Mouse (Mus musculus): ENCODE data around the gene Stat2. TPM values are rescaled to one million over a fixed set of nuclear protein-coding genes. Genes with fewer than 3 reads are reported as not detected.
A peak's percentile ranks its signal among the peaks of the same experiment; 100 is the strongest.

Stat2 gene
- 17.5 to 30.8 TPM (median 30.3 TPM) in 3 replicates for total RNA-seq (2017)

- ATAC-seq (replicated peaks; ENCODE audit: insufficient number of reproducible peaks, low FRiP score, low TSS enrichment, poor library complexity, severe bottlenecking) = peak; percentile 99
Observed at GRCm38 (mm10) chr10:128270287-128270841, at the start of gene Stat2. Gene Stat2, plus strand, starts transcription at chr10:128270559.

DNA sequence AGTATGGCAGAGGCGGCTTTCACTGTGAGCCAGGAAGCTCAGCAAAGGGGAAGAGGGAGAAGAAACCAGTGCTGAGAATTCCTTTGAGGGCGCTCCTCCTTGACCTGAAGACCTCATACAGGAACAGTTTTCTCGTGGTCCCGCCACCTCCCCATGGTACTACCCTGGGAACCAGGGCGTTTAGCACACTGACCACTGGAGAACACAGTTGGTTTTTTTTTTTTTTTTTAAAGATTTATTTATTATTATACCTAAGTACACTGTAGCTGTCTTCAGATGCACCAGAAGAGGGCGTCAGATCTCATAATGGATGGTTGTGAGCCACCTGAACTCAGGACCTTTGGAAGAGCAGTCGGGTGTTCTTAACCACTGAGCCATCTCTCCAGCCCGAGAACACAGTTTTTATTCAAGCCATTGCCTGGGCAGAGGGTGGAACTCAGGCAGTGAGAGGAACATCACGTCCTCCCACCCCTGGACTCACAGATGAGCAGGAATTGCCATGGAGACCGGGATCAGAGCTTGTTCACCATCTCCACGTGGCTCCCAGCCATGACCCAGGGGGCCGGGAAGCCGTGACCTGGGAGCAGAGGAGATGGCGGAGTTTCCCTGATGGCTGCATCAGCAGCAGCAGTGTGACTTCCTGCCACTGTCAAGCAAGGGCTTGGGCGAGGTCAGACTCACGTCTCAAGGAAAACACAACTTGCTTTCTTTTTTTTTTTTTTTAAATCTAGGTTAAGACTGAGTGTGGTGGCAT lies 48.6 kb upstream of the Stat2 start:
- no peak for ATAC-seq (replicated peaks; ENCODE audit: insufficient number of reproducible peaks, low FRiP score, low TSS enrichment, poor library complexity, severe bottlenecking)

DNA sequence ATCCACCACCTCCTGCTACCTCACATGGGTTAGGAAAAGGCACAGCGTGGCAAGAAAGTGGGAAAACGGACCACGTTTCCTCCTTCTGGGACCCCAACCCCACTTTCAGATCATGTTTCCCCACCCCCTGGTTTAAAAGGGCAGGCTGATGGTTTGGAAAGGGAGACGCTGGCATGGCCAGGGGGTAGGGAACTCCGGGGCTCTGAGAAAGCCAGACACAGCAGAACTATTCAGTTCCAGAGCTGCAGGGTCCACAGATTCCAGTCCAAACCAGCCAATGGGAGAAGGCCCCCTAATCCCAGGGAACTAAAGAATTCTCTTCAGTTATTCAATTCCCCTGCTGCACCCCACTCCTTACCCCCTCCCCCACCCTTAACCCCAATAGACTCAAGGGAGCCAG lies 45.3 kb upstream of the Stat2 start:
- no peak for ATAC-seq (replicated peaks; ENCODE audit: insufficient number of reproducible peaks, low FRiP score, low TSS enrichment, poor library complexity, severe bottlenecking)

GRCm38 (mm10) chr10:128225538-128225937 lies 44.8 kb upstream of the Stat2 start, which contains the start of gene Mip:
Gene Mip, plus strand, starts transcription at chr10:128225838.
- no peak for ATAC-seq (replicated peaks; ENCODE audit: insufficient number of reproducible peaks, low FRiP score, low TSS enrichment, poor library complexity, severe bottlenecking)

GRCm38 (mm10) chr10:128227592-128227991 lies 42.8 kb upstream of the Stat2 start:
- ATAC-seq (replicated peaks; ENCODE audit: insufficient number of reproducible peaks, low FRiP score, low TSS enrichment, poor library complexity, severe bottlenecking) = no peak

DNA sequence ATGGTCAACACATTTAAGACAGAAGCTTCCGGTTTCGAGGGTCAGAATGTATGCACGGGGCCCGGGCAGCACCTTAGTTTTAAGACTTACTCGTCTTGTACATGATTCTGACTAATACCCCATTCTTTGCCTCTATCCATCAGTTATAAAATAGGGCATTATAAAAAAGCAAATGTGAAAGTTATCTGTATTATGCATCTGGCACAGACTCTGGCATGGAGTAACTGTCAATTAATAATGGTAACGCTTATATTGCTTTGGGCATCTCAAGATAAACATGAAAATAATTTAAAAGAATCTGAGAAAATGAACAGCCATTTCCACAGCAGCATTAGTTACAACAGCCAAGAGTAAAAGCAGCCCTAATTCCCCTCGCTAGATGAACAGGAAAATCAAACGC lies 42.4 kb upstream of the Stat2 start:
- ATAC-seq (replicated peaks; ENCODE audit: insufficient number of reproducible peaks, low FRiP score, low TSS enrichment, poor library complexity, severe bottlenecking) = no peak

DNA sequence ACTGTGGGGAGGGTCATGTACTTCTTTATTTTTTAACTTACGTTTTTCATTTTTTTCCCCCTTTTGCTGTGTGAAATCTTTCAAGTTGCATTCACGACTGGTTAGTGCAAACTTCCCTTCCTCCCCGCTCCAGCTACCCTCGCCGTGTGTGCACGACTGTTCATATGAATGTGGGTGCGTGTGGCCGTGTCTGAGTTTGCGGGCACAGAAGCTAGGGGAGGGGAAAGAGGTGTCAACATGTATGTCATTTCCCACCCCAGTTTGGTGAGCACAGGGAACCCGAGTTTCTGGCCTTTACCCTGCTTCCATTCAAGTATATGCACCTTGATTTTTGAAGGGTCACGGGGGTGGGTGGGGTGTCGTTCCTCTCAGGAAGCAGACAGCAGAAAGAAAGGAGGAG lies 39.8 kb upstream of the Stat2 start:
- no peak for ATAC-seq (replicated peaks; ENCODE audit: insufficient number of reproducible peaks, low FRiP score, low TSS enrichment, poor library complexity, severe bottlenecking)

DNA sequence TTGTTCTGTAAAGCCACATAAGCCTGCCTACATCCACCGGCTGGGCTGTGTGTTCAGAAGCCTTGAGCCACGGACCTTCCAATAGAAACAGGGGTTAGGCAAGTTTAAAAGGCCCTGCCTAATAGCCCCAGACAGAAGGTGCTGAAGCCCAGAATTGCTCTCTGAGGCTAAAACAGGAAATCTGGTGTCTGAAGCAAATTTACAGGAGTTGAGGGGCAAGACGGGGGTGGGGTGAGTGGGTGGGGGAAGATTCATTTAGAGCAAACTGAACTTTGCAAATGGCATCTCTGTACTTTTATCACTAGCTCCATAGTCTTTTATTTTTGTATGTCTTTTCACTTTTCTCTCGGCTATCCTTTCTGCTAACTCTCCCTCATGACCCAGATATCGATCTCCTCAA lies 39.2 kb upstream of the Stat2 start:
- ATAC-seq (replicated peaks; ENCODE audit: insufficient number of reproducible peaks, low FRiP score, low TSS enrichment, poor library complexity, severe bottlenecking) = no peak

DNA sequence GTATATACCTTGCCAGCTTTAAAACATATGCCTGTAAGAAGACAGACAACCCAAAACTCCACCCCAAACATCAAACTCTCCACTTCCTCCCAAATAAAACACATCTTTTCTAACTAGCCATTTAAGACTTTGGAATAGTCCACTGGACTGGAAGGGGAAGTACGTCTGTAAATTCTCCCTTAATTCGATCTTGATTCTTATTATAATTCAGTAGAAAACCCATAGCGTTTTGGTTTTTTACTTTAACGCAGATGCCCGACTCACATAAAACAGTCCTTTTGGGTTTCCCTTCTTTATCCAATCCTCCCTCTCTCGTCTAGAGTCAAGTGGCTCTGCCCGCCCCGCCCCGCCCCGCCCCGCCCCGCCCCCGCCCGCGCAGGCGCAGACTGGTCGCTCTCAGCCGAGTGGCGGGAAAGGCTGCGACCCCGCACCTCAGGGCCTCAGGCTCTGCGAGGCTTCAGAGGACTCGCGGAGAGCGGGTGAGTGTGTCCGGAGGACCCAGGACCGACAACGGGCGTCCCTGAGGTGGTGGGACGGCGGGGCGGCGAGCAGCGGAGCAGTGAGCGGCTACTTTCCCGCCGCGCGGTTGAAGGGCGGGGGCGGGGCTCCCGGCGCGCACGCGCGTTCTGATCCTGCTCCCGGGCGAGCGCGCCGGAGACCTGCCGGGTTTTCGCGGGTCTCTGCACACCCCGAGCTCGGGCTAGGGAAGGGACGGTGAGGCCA lies 38.5 kb upstream of the Stat2 start, which contains the start of gene Timeless:
Gene Timeless (plus strand): TSS at position 369 of the 723 bp plus-strand sequence.
- ATAC-seq (replicated peaks; ENCODE audit: insufficient number of reproducible peaks, low FRiP score, low TSS enrichment, poor library complexity, severe bottlenecking) = peak; percentile 42

DNA sequence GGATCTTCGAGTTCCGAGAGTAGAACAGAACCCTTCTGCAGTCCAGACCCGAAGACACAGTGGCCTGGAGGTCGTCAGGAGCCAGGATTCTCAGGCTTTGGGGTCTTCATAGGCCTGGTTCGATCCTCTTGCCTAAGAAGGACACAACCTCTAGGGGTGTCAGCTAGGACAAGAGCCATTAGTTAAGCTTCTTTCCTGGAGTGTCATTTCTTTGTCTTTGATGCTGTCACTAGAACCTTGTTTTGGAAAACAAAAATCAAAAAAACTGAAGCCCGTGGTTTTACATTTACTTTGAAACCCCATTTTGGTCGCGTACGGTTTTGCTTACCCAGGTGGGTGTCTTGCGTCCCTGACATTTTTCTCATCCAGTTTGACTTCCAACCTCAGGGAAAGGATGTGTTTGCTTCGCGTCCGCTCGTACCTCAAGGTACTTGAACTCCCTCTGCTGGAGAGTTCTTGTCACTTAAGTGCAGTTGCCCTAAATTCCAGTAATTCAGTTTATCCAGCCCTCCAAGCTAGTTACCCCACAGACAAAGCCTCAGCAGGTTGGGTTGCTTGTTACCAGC lies 37.9 kb upstream of the Stat2 start:
- ATAC-seq (replicated peaks; ENCODE audit: insufficient number of reproducible peaks, low FRiP score, low TSS enrichment, poor library complexity, severe bottlenecking) = peak; percentile 62

- no peak for ATAC-seq (replicated peaks; ENCODE audit: insufficient number of reproducible peaks, low FRiP score, low TSS enrichment, poor library complexity, severe bottlenecking)
Observed at GRCm38 (mm10) chr10:128236321-128236720, 34.0 kb upstream of the Stat2 start.

DNA sequence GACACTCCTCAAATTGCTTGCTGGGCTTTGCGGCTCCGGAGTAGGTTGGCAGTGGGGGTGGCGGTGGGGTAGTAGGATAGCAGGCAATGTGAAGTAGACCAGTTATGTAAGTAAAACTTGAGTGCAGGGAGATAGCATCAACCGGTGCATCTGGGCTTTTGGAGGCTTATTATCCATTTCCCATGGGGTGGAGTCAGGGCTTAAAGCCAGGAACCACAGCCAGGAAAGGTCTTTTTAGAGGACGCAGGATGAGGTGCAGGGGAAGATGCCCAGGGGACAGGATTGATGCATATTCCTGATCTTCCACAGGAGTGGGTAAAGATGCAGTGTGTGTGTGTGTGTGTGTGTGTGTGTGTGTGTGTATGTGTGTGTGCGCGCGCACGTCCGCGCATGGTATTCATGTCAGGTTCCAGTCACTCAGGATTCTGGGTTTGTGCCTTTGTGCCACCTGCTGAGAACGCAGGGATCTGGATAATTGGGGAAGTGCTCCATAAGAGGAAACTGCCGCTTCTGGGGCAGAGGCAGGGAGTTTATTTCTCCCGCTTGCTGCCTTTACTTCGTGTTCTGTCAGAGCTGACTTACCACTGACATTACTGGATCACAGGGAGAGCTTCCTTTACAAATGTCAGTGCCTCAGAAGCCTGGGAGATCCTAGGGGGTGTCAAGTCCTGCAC lies 32.4 kb upstream of the Stat2 start:
- no peak for ATAC-seq (replicated peaks; ENCODE audit: insufficient number of reproducible peaks, low FRiP score, low TSS enrichment, poor library complexity, severe bottlenecking)

DNA sequence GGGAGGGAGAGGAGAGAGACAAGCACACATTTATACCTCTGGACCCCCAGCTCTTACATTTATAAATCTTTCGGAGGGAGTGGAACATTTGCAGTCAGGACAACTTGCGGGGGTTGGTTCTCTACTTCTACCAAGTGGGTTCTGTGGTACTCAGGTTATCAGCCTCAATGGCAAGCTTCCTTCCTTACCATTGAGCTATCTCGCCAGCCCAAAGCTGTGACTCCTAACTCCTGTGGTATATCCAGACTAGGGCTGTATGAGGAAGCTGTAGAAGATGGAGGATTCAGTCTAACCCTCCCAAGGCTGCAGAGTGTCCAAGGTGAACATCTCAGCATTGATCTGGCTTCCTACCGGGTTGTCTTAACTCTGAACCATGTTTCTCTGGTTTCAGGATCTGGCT lies 31.2 kb upstream of the Stat2 start:
- ATAC-seq (replicated peaks; ENCODE audit: insufficient number of reproducible peaks, low FRiP score, low TSS enrichment, poor library complexity, severe bottlenecking) = no peak

- ATAC-seq (replicated peaks; ENCODE audit: insufficient number of reproducible peaks, low FRiP score, low TSS enrichment, poor library complexity, severe bottlenecking) = no peak
Observed at GRCm38 (mm10) chr10:128240131-128240530, 30.2 kb upstream of the Stat2 start.

DNA sequence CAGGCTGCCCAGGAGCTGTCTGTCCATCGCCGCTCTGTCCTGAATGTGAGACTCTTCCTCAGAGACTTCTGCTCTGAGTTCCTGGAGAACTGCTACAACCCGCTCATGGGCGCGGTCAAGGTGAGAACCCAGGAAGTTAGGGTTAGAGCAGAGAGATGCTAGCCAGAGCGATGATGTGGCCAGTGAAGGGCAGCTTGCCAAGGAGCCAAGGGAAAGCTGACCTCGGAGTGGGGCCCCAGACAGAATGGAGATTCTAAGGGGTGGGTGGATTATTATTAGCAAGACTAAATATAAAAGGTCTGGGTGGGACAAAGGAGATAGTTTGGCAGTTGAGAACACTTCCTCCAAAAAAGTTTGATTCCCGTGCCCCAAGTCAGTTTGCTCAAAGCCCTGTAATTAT lies 27.1 kb upstream of the Stat2 start:
- no peak for ATAC-seq (replicated peaks; ENCODE audit: insufficient number of reproducible peaks, low FRiP score, low TSS enrichment, poor library complexity, severe bottlenecking)

- ATAC-seq (replicated peaks; ENCODE audit: insufficient number of reproducible peaks, low FRiP score, low TSS enrichment, poor library complexity, severe bottlenecking) = no peak
Observed at GRCm38 (mm10) chr10:128244121-128244520, 26.2 kb upstream of the Stat2 start.

- ATAC-seq (replicated peaks; ENCODE audit: insufficient number of reproducible peaks, low FRiP score, low TSS enrichment, poor library complexity, severe bottlenecking) = no peak
Observed at GRCm38 (mm10) chr10:128247020-128247732, 23.2 kb upstream of the Stat2 start.

DNA sequence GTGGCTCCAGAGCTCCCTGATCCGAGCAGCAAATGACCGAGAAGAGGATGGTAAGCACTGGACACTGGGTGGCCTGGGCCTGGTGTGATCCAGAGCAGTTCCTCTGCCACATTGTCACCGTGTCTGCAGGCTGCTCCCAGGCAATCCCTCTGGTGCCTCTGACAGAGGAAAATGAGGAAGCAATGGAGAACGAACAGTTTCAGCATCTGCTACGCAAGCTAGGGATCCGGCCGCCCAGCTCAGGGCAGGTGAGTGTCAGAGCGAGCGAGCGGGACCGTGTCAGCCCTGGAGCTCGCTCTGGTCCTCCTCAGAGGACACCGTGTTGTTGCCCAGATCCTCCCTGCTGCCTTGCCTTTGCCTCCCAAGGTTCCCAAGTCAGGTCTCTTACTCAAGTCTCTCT lies 19.8 kb upstream of the Stat2 start:
- ATAC-seq (replicated peaks; ENCODE audit: insufficient number of reproducible peaks, low FRiP score, low TSS enrichment, poor library complexity, severe bottlenecking) = no peak

Measured in monocyte, adult 5-6 weeks (primary cell).